Mouse (Mus musculus): ENCODE measurements around the gene Gfi1b. TPM values are rescaled to one million over a fixed set of nuclear protein-coding genes. Genes with fewer than 3 reads are reported as not detected.

Gfi1b gene
- polyA plus RNA-seq, 1 experiment from 2014 or later, result 0.13 TPM

- DNase-seq (ENCODE audit: low spot score) (no peak), ATAC-seq (ENCODE audit: low read depth) (no peak)
- Histone ChIP-seq H3K4me2 (ENCODE audit: low read depth, low read length) (no peak overlapping the region), H3K9me3 (ENCODE audit: control insufficient read depth, low read length) (no peaks in the 10 kb centered on the region), H3K36me3 (ENCODE audit: control insufficient read depth, insufficient read depth, low read length) (no peaks in the 10 kb centered on the region), H3K9ac (ENCODE audit: low read depth, low read length) (no peak overlapping the region), H3K27ac (replicated peaks; ENCODE audit: low read depth, low read length) (no peak overlapping the region), H3K27me3 (replicated peaks; ENCODE audit: control insufficient read depth, insufficient read depth, low read length) (no peaks in the 10 kb centered on the region), H3K4me3 (ENCODE audit: low read depth, low read length) (no peak overlapping the region), H3K4me1 (ENCODE audit: control insufficient read depth, insufficient read depth, low read length) (no peaks in the 10 kb centered on the region)
- WGBS, result 88% methylated on average over 10 of the region's 10 CpGs
These were observed 11.9 kb downstream of the Gfi1b start for GRCm38 (mm10) chr2:28609851-28610250.

GRCm38 (mm10) chr2:28607341-28608165 lies 14.2 kb downstream of the Gfi1b start:
- Histone ChIP-seq H3K4me1 (ENCODE audit: control insufficient read depth, insufficient read depth, low read length) (no peaks in the 10 kb centered on the region), H3K9ac (ENCODE audit: low read depth, low read length) (no peak overlapping the region), H3K4me2 (ENCODE audit: low read depth, low read length) (no peak overlapping the region), H3K36me3 (ENCODE audit: control insufficient read depth, insufficient read depth, low read length) (no peaks in the 10 kb centered on the region), H3K9me3 (ENCODE audit: control insufficient read depth, low read length) (no peaks in the 10 kb centered on the region), H3K27me3 (replicated peaks; ENCODE audit: control insufficient read depth, insufficient read depth, low read length) (no peaks in the 10 kb centered on the region), H3K27ac (replicated peaks; ENCODE audit: low read depth, low read length) (no peak overlapping the region), H3K4me3 (ENCODE audit: low read depth, low read length) (no peak overlapping the region)
- WGBS, result 45% methylated on average over 10 of the region's 10 CpGs
- ATAC-seq (ENCODE audit: low read depth) (peak; percentile 72), DNase-seq (ENCODE audit: low spot score) (peak; percentile 41)

- Histone ChIP-seq H3K4me2 (ENCODE audit: low read depth, low read length) (no peak overlapping the region), H3K36me3 (ENCODE audit: control insufficient read depth, insufficient read depth, low read length) (no peaks in the 10 kb centered on the region), H3K9ac (ENCODE audit: low read depth, low read length) (no peak overlapping the region), H3K9me3 (ENCODE audit: control insufficient read depth, low read length) (no peaks in the 10 kb centered on the region), H3K4me1 (ENCODE audit: control insufficient read depth, insufficient read depth, low read length) (no peaks in the 10 kb centered on the region), H3K27me3 (replicated peaks; ENCODE audit: control insufficient read depth, insufficient read depth, low read length) (no peaks in the 10 kb centered on the region), H3K4me3 (ENCODE audit: low read depth, low read length) (no peak overlapping the region), H3K27ac (replicated peaks; ENCODE audit: low read depth, low read length) (no peak overlapping the region)
- ATAC-seq (ENCODE audit: low read depth) (peak; percentile 39; the same call in 1 of the 2 replicates), DNase-seq (ENCODE audit: low spot score) (peak; percentile 30)
- WGBS, result 66% methylated on average over 8 of the region's 8 CpGs
These were observed 15.0 kb downstream of the Gfi1b start for GRCm38 (mm10) chr2:28606601-28607340.

- H3K9ac ChIP-seq (ENCODE audit: low read depth, low read length), result no peak overlapping the region
- H3K4me3 ChIP-seq (ENCODE audit: low read depth, low read length), result no peak overlapping the region
- no peak for DNase-seq (ENCODE audit: low spot score)
- no peaks in the 10 kb centered on the region for H3K36me3 ChIP-seq (ENCODE audit: control insufficient read depth, insufficient read depth, low read length)
- H3K9me3 ChIP-seq (ENCODE audit: control insufficient read depth, low read length), result no peaks in the 10 kb centered on the region
- H3K4me2 ChIP-seq (ENCODE audit: low read depth, low read length), result no peak overlapping the region
- H3K27ac ChIP-seq (replicated peaks; ENCODE audit: low read depth, low read length), result no peak overlapping the region
- ATAC-seq (ENCODE audit: low read depth), result no peak
- no peaks in the 10 kb centered on the region for H3K4me1 ChIP-seq (ENCODE audit: control insufficient read depth, insufficient read depth, low read length)
- no peaks in the 10 kb centered on the region for H3K27me3 ChIP-seq (replicated peaks; ENCODE audit: control insufficient read depth, insufficient read depth, low read length)
- 57% methylated on average over 14 of the region's 14 CpGs for WGBS
These were observed 15.8 kb downstream of the Gfi1b start for GRCm38 (mm10) chr2:28605789-28606541.

GRCm38 (mm10) chr2:28603542-28603941 lies 18.2 kb downstream of the Gfi1b start:
- no peak overlapping the region for H3K4me2 ChIP-seq (ENCODE audit: low read depth, low read length)
- no peaks in the 10 kb centered on the region for H3K4me1 ChIP-seq (ENCODE audit: control insufficient read depth, insufficient read depth, low read length)
- DNase-seq (ENCODE audit: low spot score), result no peak
- 85% methylated on average over 5 of the region's 5 CpGs for WGBS
- H3K27me3 ChIP-seq (replicated peaks; ENCODE audit: control insufficient read depth, insufficient read depth, low read length), result no peaks in the 10 kb centered on the region
- H3K4me3 ChIP-seq (ENCODE audit: low read depth, low read length), result no peak overlapping the region
- no peaks in the 10 kb centered on the region for H3K36me3 ChIP-seq (ENCODE audit: control insufficient read depth, insufficient read depth, low read length)
- ATAC-seq (ENCODE audit: low read depth), result no peak
- H3K9ac ChIP-seq (ENCODE audit: low read depth, low read length), result no peak overlapping the region
- no peaks in the 10 kb centered on the region for H3K9me3 ChIP-seq (ENCODE audit: control insufficient read depth, low read length)
- H3K27ac ChIP-seq (replicated peaks; ENCODE audit: low read depth, low read length), result no peak overlapping the region

GRCm38 (mm10) chr2:28601720-28602590 lies 19.8 kb downstream of the Gfi1b start:
- Histone ChIP-seq H3K27me3 (replicated peaks; ENCODE audit: control insufficient read depth, insufficient read depth, low read length) (no peaks in the 10 kb centered on the region), H3K4me1 (ENCODE audit: control insufficient read depth, insufficient read depth, low read length) (no peaks in the 10 kb centered on the region), H3K9me3 (ENCODE audit: control insufficient read depth, low read length) (no peaks in the 10 kb centered on the region), H3K36me3 (ENCODE audit: control insufficient read depth, insufficient read depth, low read length) (no peaks in the 10 kb centered on the region), H3K27ac (replicated peaks; ENCODE audit: low read depth, low read length) (no peak overlapping the region), H3K4me2 (ENCODE audit: low read depth, low read length) (no peak overlapping the region), H3K4me3 (ENCODE audit: low read depth, low read length) (no peak overlapping the region), H3K9ac (ENCODE audit: low read depth, low read length) (no peak overlapping the region)
- 51% methylated on average over 12 of the region's 12 CpGs for WGBS
- ATAC-seq (ENCODE audit: low read depth) (no peak; the same call in 1 of the 2 replicates), DNase-seq (ENCODE audit: low spot score) (no peak)

- Histone ChIP-seq H3K4me2 (ENCODE audit: low read depth, low read length) (no peak overlapping the region), H3K36me3 (ENCODE audit: control insufficient read depth, insufficient read depth, low read length) (no peaks in the 10 kb centered on the region), H3K27ac (replicated peaks; ENCODE audit: low read depth, low read length) (no peak overlapping the region), H3K27me3 (replicated peaks; ENCODE audit: control insufficient read depth, insufficient read depth, low read length) (no peaks in the 10 kb centered on the region), H3K9me3 (ENCODE audit: control insufficient read depth, low read length) (no peaks in the 10 kb centered on the region), H3K4me1 (ENCODE audit: control insufficient read depth, insufficient read depth, low read length) (no peaks in the 10 kb centered on the region), H3K9ac (ENCODE audit: low read depth, low read length) (no peak overlapping the region), H3K4me3 (ENCODE audit: low read depth, low read length) (no peak overlapping the region)
- ATAC-seq (ENCODE audit: low read depth), result no peak
- 71% methylated on average over 6 of the region's 6 CpGs for WGBS
- no peak for DNase-seq (ENCODE audit: low spot score)
These were observed 22.2 kb downstream of the Gfi1b start for GRCm38 (mm10) chr2:28599569-28599900.
